Mouse (Mus musculus): Measurements from ENCODE around the gene Clic6.

Gene Clic6

GRCm38 (mm10) chr16:92524651-92525050 lies 39.1 kb downstream of the Clic6 start:
- no peak for DNase-seq (ENCODE audit: low read depth, low spot score)

GRCm38 (mm10) chr16:92525919-92526318 lies 40.4 kb downstream of the Clic6 start:
- no peak for DNase-seq (ENCODE audit: low read depth, low spot score)

GRCm38 (mm10) chr16:92535258-92535657 lies 49.7 kb downstream of the Clic6 start:
- DNase-seq (ENCODE audit: low read depth, low spot score) = no peak

GRCm38 (mm10) chr16:92538356-92538755 lies 52.8 kb downstream of the Clic6 start:
- DNase-seq (ENCODE audit: low read depth, low spot score) = no peak

- no peak for DNase-seq (ENCODE audit: low read depth, low spot score)
These were observed 58.7 kb downstream of the Clic6 start for GRCm38 (mm10) chr16:92544264-92544663.

GRCm38 (mm10) chr16:92548651-92549050 lies 63.1 kb downstream of the Clic6 start:
- no peak for DNase-seq (ENCODE audit: low read depth, low spot score)

GRCm38 (mm10) chr16:92551266-92552105 lies 66.0 kb downstream of the Clic6 start:
- no peak for DNase-seq (ENCODE audit: low read depth, low spot score)

- no peak for DNase-seq (ENCODE audit: low read depth, low spot score)
These were observed 66.5 kb downstream of the Clic6 start for GRCm38 (mm10) chr16:92552106-92552382.

GRCm38 (mm10) chr16:92552858-92553257 lies 67.3 kb downstream of the Clic6 start:
- DNase-seq (ENCODE audit: low read depth, low spot score) = no peak

- DNase-seq (ENCODE audit: low read depth, low spot score) = no peak
These were observed 69.5 kb downstream of the Clic6 start for GRCm38 (mm10) chr16:92555051-92555450.

- DNase-seq (ENCODE audit: low read depth, low spot score) = no peak
These were observed 79.8 kb downstream of the Clic6 start for GRCm38 (mm10) chr16:92565291-92565690.

GRCm38 (mm10) chr16:92565708-92566107 lies 80.2 kb downstream of the Clic6 start:
- DNase-seq (ENCODE audit: low read depth, low spot score) = peak; percentile 51

- DNase-seq (ENCODE audit: low read depth, low spot score) = no peak
These were observed 80.6 kb downstream of the Clic6 start for GRCm38 (mm10) chr16:92566146-92566545.

GRCm38 (mm10) chr16:92571246-92571645 lies 85.7 kb downstream of the Clic6 start:
- no peak for DNase-seq (ENCODE audit: low read depth, low spot score)

- no peak for DNase-seq (ENCODE audit: low read depth, low spot score)
These were observed 87.7 kb downstream of the Clic6 start for GRCm38 (mm10) chr16:92573193-92573592.

- DNase-seq (ENCODE audit: low read depth, low spot score) = no peak
These were observed 90.3 kb downstream of the Clic6 start for GRCm38 (mm10) chr16:92575792-92576191.

- no peak for DNase-seq (ENCODE audit: low read depth, low spot score)
These were observed 91.8 kb downstream of the Clic6 start for GRCm38 (mm10) chr16:92577381-92577780.

GRCm38 (mm10) chr16:92578915-92579653 lies 93.5 kb downstream of the Clic6 start:
- no peak for DNase-seq (ENCODE audit: low read depth, low spot score)

GRCm38 (mm10) chr16:92580981-92581380 lies 95.4 kb downstream of the Clic6 start:
- no peak for DNase-seq (ENCODE audit: low read depth, low spot score)

- no peak for DNase-seq (ENCODE audit: low read depth, low spot score)
These were observed 96.2 kb downstream of the Clic6 start for GRCm38 (mm10) chr16:92581767-92582166.

GRCm38 (mm10) chr16:92587836-92588235 lies 102.3 kb downstream of the Clic6 start:
- DNase-seq (ENCODE audit: low read depth, low spot score) = no peak
